Comparison of ENCODE assay signal across 9 mouse cellular contexts in genomic region chr1:91455661-91456161, GRCm38 (mm10). TPM values are rescaled to one million over a fixed set of nuclear protein-coding genes. Genes with fewer than 3 reads are reported as not detected.
DNase-seq lines count a peak whose midpoint lies in the region; ATAC-seq lines count a peak whose summit lies in the region.
"Had no signal": no experiment of that assay in that cellular context is flagged by ENCODE, and none has a peak within 500 bp of the region (broad histone marks: within the 10 kb centered on the region; RNA-seq: fewer than 3 reads in every experiment).

No protein-coding gene starts in this region.

- peak overlapping the region; percentile 24 for H3K27ac ChIP-seq in forebrain, embryonic 15.5 days (replicated peaks)
- peak overlapping the region; percentile 80 for H3K27ac ChIP-seq in hindbrain, embryonic 10.5 days
- peak overlapping the region; percentile 1; the same call in 1 of the 2 replicates for H3K27ac ChIP-seq in limb, embryonic 13.5 days
- no peak overlapping the region for H3K27ac ChIP-seq in midbrain, embryonic 14.5 days (replicated peaks; ENCODE audit: low read depth, low read length)

- peak; percentile 70 for DNase-seq in adrenal gland, postnatal 10 days
- no peak for DNase-seq in adrenal gland, adult 18-20 months (ENCODE audit: low spot score in 2 of 2)
- DNase-seq in hindbrain, embryonic 10.5 days (ENCODE audit: low spot score), result peak; percentile 58
- DNase-seq in midbrain, embryonic 14.5 days, result peak; percentile 18
- DNase-seq in T-cell, adult 2 months (ENCODE audit: low spot score), result no peak
- DNase-seq in natural killer cell, adult 2 months (ENCODE audit: low spot score in 2 of 2), result no peak

- no peak for ATAC-seq in forebrain, embryonic 15.5 days (replicated peaks)
- ATAC-seq in limb, embryonic 13.5 days (ENCODE audit: low FRiP score, low read depth), result no peak
- ATAC-seq in midbrain, embryonic 14.5 days (ENCODE audit: low FRiP score, low TSS enrichment), result no peak

- WGBS in forebrain, embryonic 15.5 days, result 39% methylated on average over 7 of the region's 7 CpGs
- 40% methylated on average over 7 of the region's 7 CpGs for WGBS in hindbrain, embryonic 10.5 days
- 26% methylated on average over 7 of the region's 7 CpGs for WGBS in limb, embryonic 13.5 days
- 36% methylated on average over 7 of the region's 7 CpGs for WGBS in midbrain, embryonic 14.5 days

- H3K4me3 ChIP-seq in forebrain, embryonic 15.5 days, result no peak overlapping the region
- peak overlapping the region; percentile 14 for H3K4me3 ChIP-seq in hindbrain, embryonic 10.5 days
- H3K4me3 ChIP-seq in limb, embryonic 13.5 days, result no peak overlapping the region
- no peak overlapping the region for H3K4me3 ChIP-seq in midbrain, embryonic 14.5 days (replicated peaks; ENCODE audit: low read depth, low read length)
- H3K4me3 ChIP-seq: erythroblast, embryonic 14.5 days had no signal

- H3K36me3 ChIP-seq in forebrain, embryonic 15.5 days, result no peaks in the 10 kb centered on the region
- H3K36me3 ChIP-seq in hindbrain, embryonic 10.5 days, result no peaks in the 10 kb centered on the region
- no peaks in the 10 kb centered on the region for H3K36me3 ChIP-seq in limb, embryonic 13.5 days
- no peaks in the 10 kb centered on the region; the same call in 1 of the 2 replicates for H3K36me3 ChIP-seq in midbrain, embryonic 14.5 days (ENCODE audit: control insufficient read depth, insufficient read depth, low read length)

- H3K9ac ChIP-seq in forebrain, embryonic 15.5 days (replicated peaks), result no peak overlapping the region
- peak overlapping the region; percentile 5; the same call in 1 of the 2 replicates for H3K9ac ChIP-seq in limb, embryonic 13.5 days
- H3K9ac ChIP-seq in midbrain, embryonic 14.5 days (replicated peaks; ENCODE audit: low read length), result no peak overlapping the region

- H3K9me3 ChIP-seq in forebrain, embryonic 15.5 days, result no peaks in the 10 kb centered on the region
- H3K9me3 ChIP-seq in hindbrain, embryonic 10.5 days, result no peaks in the 10 kb centered on the region
- no peaks in the 10 kb centered on the region for H3K9me3 ChIP-seq in limb, embryonic 13.5 days
- H3K9me3 ChIP-seq in midbrain, embryonic 14.5 days (ENCODE audit: control insufficient read depth, low read length), result no peaks in the 10 kb centered on the region

- H3K27me3 ChIP-seq in forebrain, embryonic 15.5 days, result no peaks in the 10 kb centered on the region
- H3K27me3 ChIP-seq in hindbrain, embryonic 10.5 days (ENCODE audit: insufficient read depth, poor library complexity, severe bottlenecking), result peaks cover 20% of the 10 kb centered on the region
- peaks cover 8% of the 10 kb centered on the region for H3K27me3 ChIP-seq in limb, embryonic 13.5 days
- no peaks in the 10 kb centered on the region; the same call in 1 of the 2 replicates for H3K27me3 ChIP-seq in midbrain, embryonic 14.5 days (ENCODE audit: control insufficient read depth, insufficient read depth, low read length)

- H3K4me1 ChIP-seq in forebrain, embryonic 15.5 days, result peaks cover 48% of the 10 kb centered on the region
- peaks cover 79% of the 10 kb centered on the region for H3K4me1 ChIP-seq in hindbrain, embryonic 10.5 days (replicated peaks)
- peaks cover 62% of the 10 kb centered on the region for H3K4me1 ChIP-seq in limb, embryonic 13.5 days
- peaks cover 28% of the 10 kb centered on the region for H3K4me1 ChIP-seq in midbrain, embryonic 14.5 days (ENCODE audit: control insufficient read depth, insufficient read depth, low read length)

- peak overlapping the region; percentile 0; the same call in 1 of the 2 replicates for H3K4me2 ChIP-seq in forebrain, embryonic 15.5 days (replicated peaks)
- peak overlapping the region; percentile 35 for H3K4me2 ChIP-seq in limb, embryonic 13.5 days (replicated peaks)
- H3K4me2 ChIP-seq in midbrain, embryonic 14.5 days (ENCODE audit: low read length), result 0 out of 2 replicates have a peak overlapping the region, but pooled peaks have one; percentile 24

RNA-seq across cellular contexts. Expression of gene Per2, which starts 3.4 kb away (rescaled TPM):
- total RNA-seq in adrenal gland, postnatal 10 days (2021), result 10 to 100 TPM; 15.6 to 37.9 TPM
- 10 to 100 TPM; 46.7 to 66.6 TPM for total RNA-seq in adrenal gland, adult 18-20 months (2021)
- 4.5 and 5.4 TPM in 2 replicates for polyA plus RNA-seq in forebrain, embryonic 15.5 days (2015; fragmentation: Nextera tagmentation; extraction: Ambion mirVana)
- polyA plus RNA-seq in hindbrain, embryonic 10.5 days (2016; fragmentation: Nextera tagmentation; extraction: Ambion mirVana), result 1.9 and 2.4 TPM in 2 replicates
- polyA plus RNA-seq in limb, embryonic 13.5 days (2015; fragmentation: Nextera tagmentation; extraction: Ambion mirVana), result 3.3 TPM in 2 replicates
- 3.0 and 6.8 TPM in 2 replicates for polyA plus RNA-seq in midbrain, embryonic 14.5 days (2014; fragmentation: Nextera tagmentation; extraction: Ambion mirVana)

RNA-seq across cellular contexts. Expression of gene Traf3ip1, which starts 38.7 kb away (rescaled TPM):
- total RNA-seq in adrenal gland, postnatal 10 days (2021), result 1 to 10 TPM; 8.0 to 9.1 TPM
- 10 to 100 TPM; 10.8 to 12.7 TPM for total RNA-seq in adrenal gland, adult 18-20 months (2021)
- 9.5 and 10.6 TPM in 2 replicates for polyA plus RNA-seq in forebrain, embryonic 15.5 days (2015; fragmentation: Nextera tagmentation; extraction: Ambion mirVana)
- polyA plus RNA-seq in hindbrain, embryonic 10.5 days (2016; fragmentation: Nextera tagmentation; extraction: Ambion mirVana), result 9.3 and 11.0 TPM in 2 replicates
- polyA plus RNA-seq in limb, embryonic 13.5 days (2015; fragmentation: Nextera tagmentation; extraction: Ambion mirVana), result 9.6 and 10.0 TPM in 2 replicates
- 8.6 and 9.2 TPM in 2 replicates for polyA plus RNA-seq in midbrain, embryonic 14.5 days (2014; fragmentation: Nextera tagmentation; extraction: Ambion mirVana)

RNA-seq across cellular contexts. Expression of gene Hes6, which starts 41.9 kb away (rescaled TPM):
- total RNA-seq in adrenal gland, postnatal 10 days (2021), result 100 to 1,000 TPM in 1 of 2 experiments, 10 to 100 TPM in 1; 49.5 to 137 TPM
- 100 to 1,000 TPM; 255 to 373 TPM for total RNA-seq in adrenal gland, adult 18-20 months (2021)
- 260 and 267 TPM in 2 replicates for polyA plus RNA-seq in forebrain, embryonic 15.5 days (2015; fragmentation: Nextera tagmentation; extraction: Ambion mirVana)
- polyA plus RNA-seq in hindbrain, embryonic 10.5 days (2016; fragmentation: Nextera tagmentation; extraction: Ambion mirVana), result 285 and 401 TPM in 2 replicates
- polyA plus RNA-seq in limb, embryonic 13.5 days (2015; fragmentation: Nextera tagmentation; extraction: Ambion mirVana), result 114 and 117 TPM in 2 replicates
- polyA plus RNA-seq in midbrain, embryonic 14.5 days (2014; fragmentation: Nextera tagmentation; extraction: Ambion mirVana), result 187 and 214 TPM in 2 replicates

RNA-seq across cellular contexts. Expression of gene Ilkap, which starts 57.1 kb away (rescaled TPM):
- total RNA-seq in adrenal gland, postnatal 10 days (2021), result 10 to 100 TPM; 82.9 to 83.7 TPM
- 100 to 1,000 TPM in 1 of 2 experiments, 10 to 100 TPM in 1; 93.7 to 121 TPM for total RNA-seq in adrenal gland, adult 18-20 months (2021)
- 167 and 177 TPM in 2 replicates for polyA plus RNA-seq in forebrain, embryonic 15.5 days (2015; fragmentation: Nextera tagmentation; extraction: Ambion mirVana)
- 165 and 173 TPM in 2 replicates for polyA plus RNA-seq in hindbrain, embryonic 10.5 days (2016; fragmentation: Nextera tagmentation; extraction: Ambion mirVana)
- 163 and 172 TPM in 2 replicates for polyA plus RNA-seq in limb, embryonic 13.5 days (2015; fragmentation: Nextera tagmentation; extraction: Ambion mirVana)
- polyA plus RNA-seq in midbrain, embryonic 14.5 days (2014; fragmentation: Nextera tagmentation; extraction: Ambion mirVana), result 132 and 141 TPM in 2 replicates

Comparison
In these comparisons a context has a peak if more than half of its experiments do, and no peak if none do; other contexts are left out.
1. DNase-seq: peak in adrenal gland, postnatal 10 days (single experiment), hindbrain, embryonic 10.5 days (single experiment) and midbrain, embryonic 14.5 days (single experiment); none in adrenal gland, adult 18-20 months (0 of 2), T-cell, adult 2 months (single experiment) and natural killer cell, adult 2 months (0 of 2).
2. Peak in every context shown above with its lines, with median percentiles within 50 percentile points of each other: H3K4me2 ChIP-seq.